Mouse (Mus musculus): ENCODE measurements at regions not wholly inside any gene's neighbourhood (a gene's known extent, or its start where the extent isn't known, plus 50 kb on each side); places are given as distances from the start of the nearest gene placed in this dataset.

GRCm38 (mm10) chr14:48897140-48897539 lies 168.8 kb upstream of the Ap5m1 start:
- TF ChIP-seq USF2 (conservative IDR thresholded peaks at IDR 0.05; ENCODE audit: low read depth, low read length), result no peak
- no peak for TF ChIP-seq IRF4 (IDR thresholded peaks at IDR 0.05; ENCODE audit: low read depth, low read length)
- TF ChIP-seq ZKSCAN1 (IDR thresholded peaks at IDR 0.05; ENCODE audit: borderline replicate concordance, low read depth, low read length), result no peak
- no peak for TF ChIP-seq RCOR1 (conservative IDR thresholded peaks at IDR 0.05; ENCODE audit: low read depth, low read length)
- TF ChIP-seq EP300 (IDR thresholded peaks at IDR 0.05; ENCODE audit: low read length), result no peak
- no peak for TF ChIP-seq MAZ (IDR thresholded peaks at IDR 0.05; ENCODE audit: low read depth, low read length)
- no peak for TF ChIP-seq ELF1 (IDR thresholded peaks at IDR 0.05; ENCODE audit: low read depth, low read length)
- no peak for TF ChIP-seq ZC3H11A (IDR thresholded peaks at IDR 0.05; ENCODE audit: low read depth, low read length)
- no peak for TF ChIP-seq JUND (conservative IDR thresholded peaks at IDR 0.05; ENCODE audit: low read depth, low read length)
- TF ChIP-seq MAFK (IDR thresholded peaks at IDR 0.05; ENCODE audit: insufficient replicate concordance, low read length), result no peak
- no peak for TF ChIP-seq GABPA (IDR thresholded peaks at IDR 0.05; ENCODE audit: insufficient replicate concordance, low read depth, low read length)
- no peak for TF ChIP-seq NRF1 (IDR thresholded peaks at IDR 0.05; ENCODE audit: low read depth, low read length)
- TF ChIP-seq CHD2 (IDR thresholded peaks at IDR 0.05; ENCODE audit: low read length), result no peak
- DNase-seq (ENCODE audit: extremely low read depth), result no peak
- Histone ChIP-seq H3K9me3 (replicated peaks; ENCODE audit: low read length) (no peaks in the 10 kb centered on the region), H3K9ac (ENCODE audit: insufficient read depth, low read depth) (no peak overlapping the region), H3K27me3 (replicated peaks) (no peaks in the 10 kb centered on the region), H3K4me1 (ENCODE audit: control insufficient read depth in 1 of 2, insufficient read depth in 2 of 2) (no peaks in the 10 kb centered on the region), H3K79me2 (replicated peaks; ENCODE audit: control insufficient read depth, extremely low read depth, insufficient read depth, poor library complexity, severe bottlenecking) (no peaks in the 10 kb centered on the region), H3K27ac (ENCODE audit: insufficient read depth, low read depth) (no peak overlapping the region), H3K4me2 (ENCODE audit: insufficient read depth, low read depth, poor library complexity, severe bottlenecking) (no peak overlapping the region), H3K36me3 (replicated peaks in 1 of 2; ENCODE audit: control insufficient read depth in 1 of 2, insufficient read depth in 1 of 2, low read length in 1 of 2) (no peaks in the 10 kb centered on the region), H3K4me3 (replicated peaks in 1 of 3; ENCODE audit: low read depth in 2 of 3, low read length in 2 of 3, poor library complexity in 1 of 3) (no peak overlapping the region)
- in situ Hi-C loops (cut with MboI; ENCODE audit: low pct_ligation_motif_present, low pct_unique_long_range_greater_than_20kb, low sequenced_read_pairs) (no loop called here), dilution Hi-C loops (cut with MboI; ENCODE audit: extremely low pct_ligation_motif_present, extremely low pct_unique_long_range_greater_than_20kb, low sequenced_read_pairs) (no loop called here)

- no peaks in the 10 kb centered on the region for H3K27me3 ChIP-seq (replicated peaks)
- H3K4me2 ChIP-seq (ENCODE audit: insufficient read depth, low read depth, poor library complexity, severe bottlenecking), result no peak overlapping the region
- dilution Hi-C loops (cut with MboI; ENCODE audit: extremely low pct_ligation_motif_present, extremely low pct_unique_long_range_greater_than_20kb, low sequenced_read_pairs), result no loop called here
Measured at GRCm38 (mm10) chr14:48896235-48896634, 169.7 kb upstream of the Ap5m1 start.

More at GRCm38 (mm10) chr14:48896235-48896634, 169.7 kb upstream of the Ap5m1 start:
- Histone ChIP-seq H3K9ac (ENCODE audit: insufficient read depth, low read depth) (no peak overlapping the region), H3K27ac (ENCODE audit: insufficient read depth, low read depth) (no peak overlapping the region), H3K9me3 (replicated peaks; ENCODE audit: low read length) (no peaks in the 10 kb centered on the region), H3K36me3 (replicated peaks in 1 of 2; ENCODE audit: control insufficient read depth in 1 of 2, insufficient read depth in 1 of 2, low read length in 1 of 2) (no peaks in the 10 kb centered on the region), H3K79me2 (replicated peaks; ENCODE audit: control insufficient read depth, extremely low read depth, insufficient read depth, poor library complexity, severe bottlenecking) (no peaks in the 10 kb centered on the region), H3K4me1 (ENCODE audit: control insufficient read depth in 1 of 2, insufficient read depth in 2 of 2) (no peaks in the 10 kb centered on the region), H3K4me3 (replicated peaks in 1 of 3; ENCODE audit: low read depth in 2 of 3, low read length in 2 of 3, poor library complexity in 1 of 3) (no peak overlapping the region)
- in situ Hi-C loops (cut with MboI; ENCODE audit: low pct_ligation_motif_present, low pct_unique_long_range_greater_than_20kb, low sequenced_read_pairs), result no loop called here
- TF ChIP-seq MYC (IDR thresholded peaks at IDR 0.05; ENCODE audit: low read depth, low read length), result no peak
- no peak for TF ChIP-seq UBTF (IDR thresholded peaks at IDR 0.05; ENCODE audit: low read depth, low read length)
- TF ChIP-seq BHLHE40 (IDR thresholded peaks at IDR 0.05; ENCODE audit: low read depth, low read length), result no peak
- TF ChIP-seq ZNF384 (IDR thresholded peaks at IDR 0.05; ENCODE audit: low read depth, low read length), result no peak
- TF ChIP-seq MEF2A (IDR thresholded peaks at IDR 0.05; ENCODE audit: borderline replicate concordance, low read depth, low read length), result no peak
- TF ChIP-seq POLR2A (IDR thresholded peaks at IDR 0.05; ENCODE audit: low read depth, low read length), result no peak
- no peak for TF ChIP-seq SMC3 (IDR thresholded peaks at IDR 0.05; ENCODE audit: low read depth, low read length)
- TF ChIP-seq JUND (conservative IDR thresholded peaks at IDR 0.05; ENCODE audit: low read depth, low read length), result no peak
- no peak for TF ChIP-seq KAT2A (IDR thresholded peaks at IDR 0.05; ENCODE audit: insufficient replicate concordance, low read length)
- TF ChIP-seq HCFC1 (IDR thresholded peaks at IDR 0.05; ENCODE audit: low read depth, low read length), result no peak
- TF ChIP-seq ELF1 (IDR thresholded peaks at IDR 0.05; ENCODE audit: low read depth, low read length), result no peak
- no peak for TF ChIP-seq ETS1 (conservative IDR thresholded peaks at IDR 0.05; ENCODE audit: low read depth, low read length)
- TF ChIP-seq CHD2 (IDR thresholded peaks at IDR 0.05; ENCODE audit: low read length), result no peak
- TF ChIP-seq EP300 (IDR thresholded peaks at IDR 0.05; ENCODE audit: low read length), result no peak
- no peak for TF ChIP-seq GABPA (IDR thresholded peaks at IDR 0.05; ENCODE audit: insufficient replicate concordance, low read depth, low read length)
- no peak for TF ChIP-seq POLR2AphosphoS2 (IDR thresholded peaks at IDR 0.05; ENCODE audit: low read depth, low read length)
- no peak for TF ChIP-seq ZMIZ1 (IDR thresholded peaks at IDR 0.05; ENCODE audit: low read depth, low read length)
- TF ChIP-seq NELFE (IDR thresholded peaks at IDR 0.05; ENCODE audit: low read depth, low read length), result no peak
- no peak for TF ChIP-seq TCF12 (IDR thresholded peaks at IDR 0.05; ENCODE audit: low read depth, low read length)
- no peak for TF ChIP-seq ZKSCAN1 (IDR thresholded peaks at IDR 0.05; ENCODE audit: borderline replicate concordance, low read depth, low read length)
- DNase-seq (ENCODE audit: extremely low read depth), result no peak
